Mouse (Mus musculus): Measurements from ENCODE around the gene Ncl. TPM values are rescaled to one million over a fixed set of nuclear protein-coding genes. Genes with fewer than 3 reads are reported as not detected.

Ncl gene
- polyA plus RNA-seq (2014; fragmentation: Illumina TruSeq; extraction: RNeasy Lipid Tissue Mini Kit (QIAGEN cat#74804); ENCODE audit: low read depth, low replicate concordance): 363 TPM

GRCm38 (mm10) chr1:86358906-86359797, at the start of gene Ncl:
Ncl (minus strand) TSS chr1:86359400.

GRCm38 (mm10) chr1:86302532-86302931, 56.7 kb downstream of the Ncl start, which contains the start of gene B3gnt7:
B3gnt7 (plus strand) TSS chr1:86302832.

Other genes with a start within 250 kb of the Ncl start
- 3.8 TPM for gene Htr2b, start 247.4 kb downstream of the Ncl start, polyA plus RNA-seq (2014; fragmentation: Illumina TruSeq; extraction: RNeasy Lipid Tissue Mini Kit (QIAGEN cat#74804); ENCODE audit: low read depth, low replicate concordance)
- not detected for gene Gm21972, start 225.8 kb downstream of the Ncl start, polyA plus RNA-seq (2014; fragmentation: Illumina TruSeq; extraction: RNeasy Lipid Tissue Mini Kit (QIAGEN cat#74804); ENCODE audit: low read depth, low replicate concordance)
- gene Armc9, start 204.6 kb downstream of the Ncl start, polyA plus RNA-seq (2014; fragmentation: Illumina TruSeq; extraction: RNeasy Lipid Tissue Mini Kit (QIAGEN cat#74804); ENCODE audit: low read depth, low replicate concordance): 7.4 TPM
- gene B3gnt7, start 56.6 kb downstream of the Ncl start, polyA plus RNA-seq (2014; fragmentation: Illumina TruSeq; extraction: RNeasy Lipid Tissue Mini Kit (QIAGEN cat#74804); ENCODE audit: low read depth, low replicate concordance): 53.5 TPM
- not detected for gene Nmur1, start 66.8 kb upstream of the Ncl start, polyA plus RNA-seq (2014; fragmentation: Illumina TruSeq; extraction: RNeasy Lipid Tissue Mini Kit (QIAGEN cat#74804); ENCODE audit: low read depth, low replicate concordance)
- gene Tex44, start 66.9 kb upstream of the Ncl start, polyA plus RNA-seq (2014; fragmentation: Illumina TruSeq; extraction: RNeasy Lipid Tissue Mini Kit (QIAGEN cat#74804); ENCODE audit: low read depth, low replicate concordance): not detected
- 1,773 TPM for gene Ptma, start 167.3 kb upstream of the Ncl start, polyA plus RNA-seq (2014; fragmentation: Illumina TruSeq; extraction: RNeasy Lipid Tissue Mini Kit (QIAGEN cat#74804); ENCODE audit: low read depth, low replicate concordance)
- gene Pde6d, start 223.2 kb upstream of the Ncl start, polyA plus RNA-seq (2014; fragmentation: Illumina TruSeq; extraction: RNeasy Lipid Tissue Mini Kit (QIAGEN cat#74804); ENCODE audit: low read depth, low replicate concordance): 22.4 TPM
- 5.0 TPM for gene Cops7b, start 223.5 kb upstream of the Ncl start, polyA plus RNA-seq (2014; fragmentation: Illumina TruSeq; extraction: RNeasy Lipid Tissue Mini Kit (QIAGEN cat#74804); ENCODE audit: low read depth, low replicate concordance)

Measured in sigmoid colon, adult 10 weeks (tissue).